Mouse (Mus musculus) small intestine, adult 2 months (tissue): Measurements from ENCODE around the gene Ubac2.

ENCODE experiments used
- CTCF ChIP-seq: fragments of 200-500 bp; IDR thresholded peaks from 2 replicates; pipeline ENCODE4 v1.5.1; 2012; ENCODE audit warnings: low read depth, mild to moderate bottlenecking, control low read depth, inconsistent platforms, low read length, moderate library complexity, mixed read lengths; ENCODE audit not compliant: insufficient replicate concordance, insufficient read length; ENCODE audit errors: extremely low read depth
- POLR2A ChIP-seq: fragments of 200-500 bp; IDR thresholded peaks from 2 replicates; pipeline ENCODE4 v1.6.1; 2012; ENCODE audit warnings: low read depth, mild to moderate bottlenecking, control low read depth, inconsistent platforms, low read length, moderate library complexity

GRCm38 (mm10) chr14:122010301-122010700 lies 131.9 kb downstream of the Ubac2 start:
- TF ChIP-seq CTCF (no peak), POLR2A (no peak)
